Mouse (Mus musculus): ENCODE data around the gene Krtap4-8.
"Not testable (repeated sequence)": the region's sequence is repeated elsewhere in the genome, so short reads cannot be mapped to it uniquely, and the experiment has no call there.

DNA sequence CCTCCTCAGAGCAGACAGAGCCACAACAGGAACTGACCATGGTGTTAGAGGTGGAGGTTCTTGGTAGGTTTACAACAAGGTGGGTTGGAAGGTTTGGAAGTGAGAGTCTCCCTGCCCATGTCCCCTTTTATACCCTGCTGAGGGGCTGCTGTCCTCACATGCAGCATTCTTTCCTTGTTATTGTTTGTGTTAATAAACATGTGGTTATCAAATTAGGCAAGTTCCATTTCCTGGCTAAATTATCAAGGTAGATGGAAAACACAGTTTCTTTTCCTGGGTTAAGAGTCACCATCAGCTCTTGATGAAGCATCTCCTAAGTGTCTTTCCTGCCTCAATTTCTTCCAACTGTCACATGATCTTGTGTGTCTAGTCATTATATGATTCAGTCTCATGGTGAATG, 7.7 kb downstream of the Krtap4-8 start, which contains the start of gene Gm11595:
- TF ChIP-seq POLR2A (IDR thresholded peaks at IDR 0.05; ENCODE audit: extremely low read depth, insufficient read depth, low read length); CTCF (IDR thresholded peaks at IDR 0.05; ENCODE audit: low read depth, low read length): not testable (repeated sequence)

Data from liver, adult 2 months (tissue).